Mouse (Mus musculus): Measurements from ENCODE around the gene Myo1e.

DNA sequence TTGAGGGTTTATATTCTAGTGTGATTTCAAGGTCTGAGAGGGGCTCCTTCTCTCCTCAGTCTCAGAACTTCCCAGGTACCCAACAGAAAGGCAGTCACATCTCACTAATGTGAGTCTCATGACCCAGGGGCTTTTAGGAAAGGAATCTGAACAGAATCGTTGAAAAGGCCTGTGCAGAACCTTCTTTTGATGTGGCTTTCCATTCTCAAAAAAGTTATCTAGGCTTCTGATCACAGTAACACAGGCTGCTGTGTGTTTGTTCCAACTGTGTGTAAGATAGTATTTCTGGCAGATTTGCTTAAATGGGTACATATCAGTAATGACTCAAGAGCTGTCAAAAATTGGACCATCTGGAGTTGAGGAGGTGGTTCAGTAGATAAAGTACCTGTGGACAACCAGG lies 102.9 kb downstream of the Myo1e start:
- TF ChIP-seq POLR2A (IDR thresholded peaks at IDR 0.05; ENCODE audit: low read depth, low read length) (no peak), CTCF (IDR thresholded peaks at IDR 0.05; ENCODE audit: extremely low read depth, insufficient read depth, insufficient read length, insufficient replicate concordance) (no peak)

Measured in spleen, adult 2 months (tissue).